8 mouse cellular contexts compared by ENCODE assay signal in genomic region chr10:8866062-8866642, GRCm38 (mm10). TPM values are rescaled to one million over a fixed set of nuclear protein-coding genes. Genes with fewer than 3 reads are reported as not detected.
DNase-seq lines count a peak whose midpoint lies in the region; ATAC-seq and TF ChIP-seq lines count a peak whose summit lies in the region.

No protein-coding gene starts in this region.

- H3K4me1 ChIP-seq in intestine, embryonic 15.5 days (replicated peaks): no peaks in the 10 kb centered on the region
- H3K4me1 ChIP-seq in liver, embryonic 14.5 days (replicated peaks; ENCODE audit: control insufficient read depth in 2 of 2, insufficient read depth in 2 of 2, low read length in 1 of 2): no peaks in the 10 kb centered on the region

- no peak overlapping the region for H3K9ac ChIP-seq in intestine, embryonic 15.5 days
- no peak overlapping the region for H3K9ac ChIP-seq in liver, embryonic 14.5 days (replicated peaks)

- intact Hi-C loops in gastrocnemius, adult 2 months (cut with DNase I): no loop called here

- no peak for TF ChIP-seq CTCF in gastrocnemius, adult 2 months (IDR thresholded peaks at IDR 0.05)
- no peak for TF ChIP-seq CTCF in liver, embryonic 14.5 days (IDR thresholded peaks at IDR 0.05; ENCODE audit: low read depth)

- H3K36me3 ChIP-seq in intestine, embryonic 15.5 days: no peaks in the 10 kb centered on the region
- no peaks in the 10 kb centered on the region for H3K36me3 ChIP-seq in liver, embryonic 14.5 days (replicated peaks; ENCODE audit: control insufficient read depth, insufficient read depth, low read depth)

- no peak overlapping the region for H3K4me2 ChIP-seq in intestine, embryonic 15.5 days (replicated peaks)
- H3K4me2 ChIP-seq in liver, embryonic 14.5 days (ENCODE audit: low read depth): no peak overlapping the region

- no peak for TF ChIP-seq EP300 in liver, embryonic 14.5 days (IDR thresholded peaks at IDR 0.05; ENCODE audit: low read depth)

- no peak overlapping the region for H3K4me3 ChIP-seq in gastrocnemius, adult 2 months
- no peak overlapping the region for H3K4me3 ChIP-seq in intestine, embryonic 15.5 days (replicated peaks)
- H3K4me3 ChIP-seq in liver, embryonic 14.5 days (ENCODE audit: insufficient read depth in 1 of 2, low read depth in 2 of 2, low read length in 2 of 2): no peak overlapping the region

- H3K27ac ChIP-seq in gastrocnemius, adult 2 months: peak overlapping the region; percentile 77
- H3K27ac ChIP-seq in intestine, embryonic 15.5 days: 0 out of 2 replicates have a peak overlapping the region, but pooled peaks have one; percentile 32
- H3K27ac ChIP-seq in liver, embryonic 14.5 days: no peak overlapping the region

- no peaks in the 10 kb centered on the region for H3K9me3 ChIP-seq in intestine, embryonic 15.5 days
- H3K9me3 ChIP-seq in liver, embryonic 14.5 days (ENCODE audit: control insufficient read depth, low read length): no peaks in the 10 kb centered on the region

- peak; percentile 64 for DNase-seq in adrenal gland, adult 8-10 months
- DNase-seq in gastrocnemius, adult 2 months: peak; percentile 77
- no peak for DNase-seq in liver, embryonic 14.5 days (ENCODE audit: low read depth in 3 of 3, low spot score in 3 of 3)
- DNase-seq in thymus, postnatal 10 days (ENCODE audit: low spot score in 2 of 2): no peak
- DNase-seq in cerebellum, adult 11 months: no peak
- DNase-seq in MN1 (ENCODE audit: low spot score): no peak
- DNase-seq in retina, embryonic 14.5 days (ENCODE audit: low spot score): no peak

- WGBS in intestine, embryonic 15.5 days: 59% methylated on average over 4 of the region's 4 CpGs
- WGBS in liver, embryonic 14.5 days (ENCODE audit: insufficient replicate concordance): 50% methylated on average over 4 of the region's 4 CpGs

- no peaks in the 10 kb centered on the region for H3K27me3 ChIP-seq in intestine, embryonic 15.5 days (replicated peaks)
- H3K27me3 ChIP-seq in liver, embryonic 14.5 days (ENCODE audit: control insufficient read depth, insufficient read depth, low read length): no peaks in the 10 kb centered on the region

- ATAC-seq in intestine, embryonic 15.5 days: peak; percentile 43; the same call in 1 of the 2 replicates
- ATAC-seq in liver, embryonic 14.5 days (ENCODE audit: insufficient read depth): peak; percentile 51

RNA-seq across cellular contexts. Expression of gene Sash1, which starts 19.7 kb away (rescaled TPM):
- total RNA-seq in adrenal gland, adult 8-10 months (2022): 10 to 100 TPM; 24.4 to 37.2 (median 27.9) TPM
- 10 to 100 TPM; 10.6 to 17.9 TPM for total RNA-seq in gastrocnemius, adult 2 months (2021)
- polyA plus RNA-seq in intestine, embryonic 15.5 days (2015; fragmentation: Nextera tagmentation; extraction: Ambion mirVana): 5.7 TPM in 2 replicates
- 1.0 and 1.4 TPM in 2 replicates for polyA plus RNA-seq in liver, embryonic 14.5 days (2012; rRNA removed)
- polyA plus RNA-seq in liver, embryonic 14.5 days (2014; fragmentation: Nextera tagmentation; extraction: Ambion mirVana): 0.32 and 0.77 TPM in 2 replicates

Comparison
In these comparisons a context has a peak if more than half of its experiments do, and no peak if none do; other contexts are left out.
1. DNase-seq: peak in adrenal gland, adult 8-10 months (single experiment) and gastrocnemius, adult 2 months (single experiment); none in liver, embryonic 14.5 days (0 of 3), thymus, postnatal 10 days (0 of 2), cerebellum, adult 11 months (single experiment), MN1 (single experiment) and retina, embryonic 14.5 days (single experiment).